Mouse (Mus musculus) lung, embryonic 16.5 days (tissue): ENCODE results near the gene Fam229b. TPM values are rescaled to one million over a fixed set of nuclear protein-coding genes. Genes with fewer than 3 reads are reported as not detected.

Experiments
- ATAC-seq: fragments of 200-750 bp; cut with Nextera tagmentation; 2 replicates; pipeline ENCODE4 v1.8.0; 2017; ENCODE audit warnings: low read depth, mild to moderate bottlenecking, moderate library complexity
- H3K27ac ChIP-seq: fragments of 300-500 bp; sonication (generic); 2 replicates; pipeline ENCODE4 v1.5.1; 2014; ENCODE audit warnings: mild to moderate bottlenecking, control low read depth, low read length
- H3K27me3 ChIP-seq: fragments of 300-500 bp; sonication (generic); 2 replicates; pipeline ENCODE4 v1.6.1; 2014; ENCODE audit warnings: low read depth, low read length, mixed read lengths; ENCODE audit not compliant: control insufficient read depth, insufficient read depth
- H3K36me3 ChIP-seq: fragments of 300-500 bp; sonication (generic); 2 replicates; pipeline ENCODE4 v1.6.1; 2014; ENCODE audit warnings: low read length; ENCODE audit not compliant: control insufficient read depth, insufficient read depth
- H3K4me1 ChIP-seq: fragments of 300-500 bp; sonication (generic); replicated peaks from 2 replicates; pipeline ENCODE4 v1.6.1; 2014; ENCODE audit warnings: low read length, mixed read lengths; ENCODE audit not compliant: control insufficient read depth, insufficient read depth
- H3K4me2 ChIP-seq: fragments of 300-500 bp; sonication (generic); 2 replicates; pipeline ENCODE4 v1.6.1; 2014; ENCODE audit warnings: low read depth, low read length, control low read depth
- H3K4me3 ChIP-seq: fragments of 300-500 bp; sonication (generic); 2 replicates; pipeline ENCODE4 v1.5.1; 2014; ENCODE audit warnings: mild to moderate bottlenecking, low read length, control low read depth
- H3K9ac ChIP-seq: fragments of 300-500 bp; sonication (generic); 2 replicates; pipeline ENCODE4 v1.6.1; 2014; ENCODE audit warnings: low read length, control low read depth
- H3K9me3 ChIP-seq: fragments of 300-500 bp; sonication (generic); 2 replicates; pipeline ENCODE4 v1.6.1; 2016; ENCODE audit warnings: low read length; ENCODE audit not compliant: control insufficient read depth
- WGBS: fragments of 180-500 bp; shearing (Covaris S2); extraction: QIAGEN DNeasy Blood & Tissue Kit; methylation state at CpG from one replicate; pipeline ENCODE4 v1.1.7; 2014; 5-methylcytosine and 5-hydroxymethylcytosine counted together
- polyA plus RNA-seq: library from polyadenylated mRNA; unstranded; fragments of >200 nt; fragmentation: Nextera tagmentation; extraction: Ambion mirVana; gene quantifications from 2 replicates; pipeline ENCODE4 v1.2.1, GENCODE M21; 2015

Fam229b gene
- polyA plus RNA-seq, 1 experiment from 2014 or later, result 12.3 TPM

- peaks cover 22% of the 10 kb centered on the region for H3K4me1 ChIP-seq
Measured at GRCm38 (mm10) chr10:39169642-39170041, 35.9 kb upstream of the Fam229b start.

GRCm38 (mm10) chr10:39167611-39168010 is 33.9 kb upstream of the Fam229b start:
- H3K4me1 ChIP-seq, result peaks cover 21% of the 10 kb centered on the region
- 65% methylated on average over 11 of the region's 11 CpGs for WGBS

More at GRCm38 (mm10) chr10:39169642-39170041, 35.9 kb upstream of the Fam229b start:
- ATAC-seq, result no peak
- no peak overlapping the region for H3K4me3 ChIP-seq
- 47% methylated on average over 9 of the region's 9 CpGs for WGBS
- no peak overlapping the region for H3K27ac ChIP-seq
- no peak overlapping the region; the same call in 1 of the 2 replicates for H3K4me2 ChIP-seq
- no peaks in the 10 kb centered on the region for H3K36me3 ChIP-seq
- no peaks in the 10 kb centered on the region for H3K9me3 ChIP-seq
- no peak overlapping the region for H3K9ac ChIP-seq
- no peaks in the 10 kb centered on the region; the same call in 1 of the 2 replicates for H3K27me3 ChIP-seq

GRCm38 (mm10) chr10:39165632-39166115 is 32.0 kb upstream of the Fam229b start:
- Histone ChIP-seq H3K4me1 (peaks cover 12% of the 10 kb centered on the region), H3K36me3 (no peaks in the 10 kb centered on the region), H3K27ac (peak overlapping the region; percentile 69), H3K9ac (peak overlapping the region; percentile 45; the same call in 1 of the 2 replicates), H3K9me3 (no peaks in the 10 kb centered on the region), H3K27me3 (no peaks in the 10 kb centered on the region; the same call in 1 of the 2 replicates), H3K4me2 (peak overlapping the region; percentile 30), H3K4me3 (peak overlapping the region; percentile 30)
- ATAC-seq, result peak; percentile 55
- 19% methylated on average over 11 of the region's 11 CpGs for whole genome bisulfite sequencing

More at GRCm38 (mm10) chr10:39167611-39168010, 33.9 kb upstream of the Fam229b start:
- no peaks in the 10 kb centered on the region for H3K36me3 ChIP-seq
- ATAC-seq, result no peak
- H3K9ac ChIP-seq, result no peak overlapping the region
- H3K27ac ChIP-seq, result no peak overlapping the region
- H3K9me3 ChIP-seq, result no peaks in the 10 kb centered on the region
- H3K4me2 ChIP-seq, result no peak overlapping the region
- no peaks in the 10 kb centered on the region; the same call in 1 of the 2 replicates for H3K27me3 ChIP-seq
- no peak overlapping the region for H3K4me3 ChIP-seq

- H3K9me3 ChIP-seq, result no peaks in the 10 kb centered on the region
- H3K9ac ChIP-seq, result peak within 1 kb of the TSS; percentile 9; the same call in 1 of the 2 replicates
- no peak for ATAC-seq
- no peaks in the 10 kb centered on the region; the same call in 1 of the 2 replicates for H3K27me3 ChIP-seq
- H3K4me2 ChIP-seq, result peak within 1 kb of the TSS; percentile 55
- no peaks in the 10 kb centered on the region for H3K36me3 ChIP-seq
- H3K4me3 ChIP-seq, result peak within 1 kb of the TSS; percentile 28
- H3K27ac ChIP-seq, result no peak within 1 kb of the TSS
- peaks cover 11% of the 10 kb centered on the region for H3K4me1 ChIP-seq
- WGBS, result 81% methylated on average over 10 of the region's 10 CpGs
Measured at GRCm38 (mm10) chr10:39163694-39164093, 30.0 kb upstream of the Fam229b start, which contains the start of gene Ccn6. TSS of gene Ccn6 (minus strand) at chr10:39163794.

- H3K4me3 ChIP-seq, result peak overlapping the region; percentile 28
- H3K27ac ChIP-seq, result no peak overlapping the region
- no peaks in the 10 kb centered on the region for H3K36me3 ChIP-seq
- 14% methylated on average over 18 of the region's 18 CpGs for WGBS
- H3K4me1 ChIP-seq, result peaks cover 11% of the 10 kb centered on the region
- H3K9me3 ChIP-seq, result no peaks in the 10 kb centered on the region
- peak; percentile 23; the same call in 1 of the 2 replicates for ATAC-seq
- no peaks in the 10 kb centered on the region; the same call in 1 of the 2 replicates for H3K27me3 ChIP-seq
- H3K9ac ChIP-seq, result peak overlapping the region; percentile 9; the same call in 1 of the 2 replicates
- H3K4me2 ChIP-seq, result peak overlapping the region; percentile 55
Measured at GRCm38 (mm10) chr10:39162666-39163484, 29.2 kb upstream of the Fam229b start.

GRCm38 (mm10) chr10:39161406-39161805 is 27.7 kb upstream of the Fam229b start:
- Histone ChIP-seq H3K27me3 (no peaks in the 10 kb centered on the region), H3K27ac (no peak overlapping the region), H3K4me2 (no peak overlapping the region), H3K9ac (no peak overlapping the region), H3K4me1 (peaks cover 9% of the 10 kb centered on the region), H3K36me3 (no peaks in the 10 kb centered on the region), H3K4me3 (no peak overlapping the region), H3K9me3 (no peaks in the 10 kb centered on the region)
- no peak for ATAC-seq
- WGBS, result 92% methylated on average over 1 of the region's 1 CpGs

GRCm38 (mm10) chr10:39158306-39158705 is 24.6 kb upstream of the Fam229b start:
- Histone ChIP-seq H3K27ac (no peak overlapping the region), H3K9me3 (no peaks in the 10 kb centered on the region), H3K4me3 (no peak overlapping the region), H3K4me2 (no peak overlapping the region), H3K27me3 (no peaks in the 10 kb centered on the region), H3K9ac (no peak overlapping the region), H3K36me3 (no peaks in the 10 kb centered on the region), H3K4me1 (peaks cover 8% of the 10 kb centered on the region; the same call in 1 of the 2 replicates)
- 54% methylated on average over 12 of the region's 12 CpGs for WGBS
- no peak for ATAC-seq

- H3K27me3 ChIP-seq, result no peaks in the 10 kb centered on the region
- H3K4me3 ChIP-seq, result no peak overlapping the region
- ATAC-seq, result no peak
- H3K4me2 ChIP-seq, result no peak overlapping the region
- no peaks in the 10 kb centered on the region for H3K9me3 ChIP-seq
- no peak overlapping the region for H3K27ac ChIP-seq
- WGBS, result 82% methylated on average over 1 of the region's 1 CpGs
- no peaks in the 10 kb centered on the region for H3K4me1 ChIP-seq
- no peaks in the 10 kb centered on the region for H3K36me3 ChIP-seq
- no peak overlapping the region for H3K9ac ChIP-seq
Measured at GRCm38 (mm10) chr10:39157321-39157720, 23.6 kb upstream of the Fam229b start.

- no peak overlapping the region for H3K27ac ChIP-seq
- no peak overlapping the region for H3K9ac ChIP-seq
- no peaks in the 10 kb centered on the region for H3K9me3 ChIP-seq
- no peak overlapping the region for H3K4me3 ChIP-seq
- no peaks in the 10 kb centered on the region for H3K36me3 ChIP-seq
- no peaks in the 10 kb centered on the region for H3K27me3 ChIP-seq
- no peaks in the 10 kb centered on the region for H3K4me1 ChIP-seq
- no peak overlapping the region for H3K4me2 ChIP-seq
- no peak for ATAC-seq
- WGBS, result 74% methylated on average over 5 of the region's 5 CpGs
Measured at GRCm38 (mm10) chr10:39156719-39157118, 23.0 kb upstream of the Fam229b start.
